Mouse (Mus musculus): ENCODE measurements around the gene Lix1l.

Lix1l gene

GRCm38 (mm10) chr3:96600639-96601250 is at the start of gene Lix1l:
Gene Lix1l, plus strand, starts transcription at chr3:96601149.
- DNase-seq (ENCODE audit: low read depth in 1 of 2, low spot score in 2 of 2) = peak; percentile 45 to 64

- DNase-seq (ENCODE audit: low read depth in 1 of 2, low spot score in 2 of 2) = no peak
Observed at GRCm38 (mm10) chr3:96551203-96551602, 49.7 kb upstream of the Lix1l start.

- DNase-seq (ENCODE audit: low read depth in 1 of 2, low spot score in 2 of 2) = no peak
Observed at GRCm38 (mm10) chr3:96551890-96552289, 49.1 kb upstream of the Lix1l start.

- no peak for DNase-seq (ENCODE audit: low read depth in 1 of 2, low spot score in 2 of 2)
Observed at GRCm38 (mm10) chr3:96553601-96554000, 47.3 kb upstream of the Lix1l start.

- DNase-seq (ENCODE audit: low read depth in 1 of 2, low spot score in 2 of 2) = no peak
Observed at GRCm38 (mm10) chr3:96554251-96554650, 46.7 kb upstream of the Lix1l start.

- DNase-seq (ENCODE audit: low read depth in 1 of 2, low spot score in 2 of 2) = no peak
Observed at GRCm38 (mm10) chr3:96555041-96555596, 45.8 kb upstream of the Lix1l start.

- DNase-seq (ENCODE audit: low read depth in 1 of 2, low spot score in 2 of 2) = no peak
Observed at GRCm38 (mm10) chr3:96555999-96556614, 44.8 kb upstream of the Lix1l start.

- DNase-seq (ENCODE audit: low read depth in 1 of 2, low spot score in 2 of 2) = no peak
Observed at GRCm38 (mm10) chr3:96556651-96557635, 44.0 kb upstream of the Lix1l start.

- DNase-seq (ENCODE audit: low read depth in 1 of 2, low spot score in 2 of 2) = peak; percentile 97 to 98
Observed at GRCm38 (mm10) chr3:96557694-96558093, 43.3 kb upstream of the Lix1l start, which contains the start of gene Txnip. Gene Txnip, plus strand, starts transcription at chr3:96557957.

GRCm38 (mm10) chr3:96558159-96558558 is 42.8 kb upstream of the Lix1l start:
- DNase-seq (ENCODE audit: low read depth in 1 of 2, low spot score in 2 of 2) = no peak

- DNase-seq (ENCODE audit: low read depth in 1 of 2, low spot score in 2 of 2) = no peak
Observed at GRCm38 (mm10) chr3:96558668-96559196, 42.2 kb upstream of the Lix1l start.

GRCm38 (mm10) chr3:96559398-96559910 is 41.5 kb upstream of the Lix1l start:
- no peak for DNase-seq (ENCODE audit: low read depth in 1 of 2, low spot score in 2 of 2)

GRCm38 (mm10) chr3:96559911-96560850 is 40.8 kb upstream of the Lix1l start:
- no peak for DNase-seq (ENCODE audit: low read depth in 1 of 2, low spot score in 2 of 2)

- DNase-seq (ENCODE audit: low read depth in 1 of 2, low spot score in 2 of 2) = no peak
Observed at GRCm38 (mm10) chr3:96560881-96561668, 39.9 kb upstream of the Lix1l start.

- no peak for DNase-seq (ENCODE audit: low read depth in 1 of 2, low spot score in 2 of 2)
Observed at GRCm38 (mm10) chr3:96561946-96562681, 38.8 kb upstream of the Lix1l start.

- no peak for DNase-seq (ENCODE audit: low read depth in 1 of 2, low spot score in 2 of 2)
Observed at GRCm38 (mm10) chr3:96563267-96563666, 37.7 kb upstream of the Lix1l start.

- DNase-seq (ENCODE audit: low read depth in 1 of 2, low spot score in 2 of 2) = no peak
Observed at GRCm38 (mm10) chr3:96563911-96564632, 36.9 kb upstream of the Lix1l start.

- peak in 1 of 2 experiments; percentile 48 for DNase-seq (ENCODE audit: low read depth in 1 of 2, low spot score in 2 of 2)
Observed at GRCm38 (mm10) chr3:96564633-96565032, 36.3 kb upstream of the Lix1l start.

All from monocyte, adult 2 months (primary cell).